Mouse (Mus musculus) forebrain, embryonic 16.5 days (tissue): ENCODE measurements around the gene Apol9a. TPM values are rescaled to one million over a fixed set of nuclear protein-coding genes. Genes with fewer than 3 reads are reported as not detected.
"Not testable (repeated sequence)": the region's sequence is repeated elsewhere in the genome, so short reads cannot be mapped to it uniquely, and the experiment has no call there.

Experiments
- ATAC-seq: fragments of 200-750 bp; cut with Nextera tagmentation; 2 replicates; pipeline ENCODE4 v1.8.0; 2017; ENCODE audit warnings: mild to moderate bottlenecking, moderate library complexity
- H3K27ac ChIP-seq: fragments of 300-500 bp; sonication (generic); 2 replicates; pipeline ENCODE4 v1.5.1; 2014; ENCODE audit warnings: low read length, control low read depth
- H3K27me3 ChIP-seq: fragments of 300-500 bp; sonication (generic); replicated peaks from 2 replicates; pipeline ENCODE4 v1.6.1; 2014; ENCODE audit warnings: low read length; ENCODE audit not compliant: control insufficient read depth, insufficient read depth
- H3K36me3 ChIP-seq: fragments of 300-500 bp; sonication (generic); 2 replicates; pipeline ENCODE4 v1.6.1; 2014; ENCODE audit not compliant: control insufficient read depth, insufficient read depth
- H3K4me1 ChIP-seq: fragments of 300-500 bp; sonication (generic); replicated peaks from 2 replicates; pipeline ENCODE4 v1.6.1; 2014; ENCODE audit warnings: low read length; ENCODE audit not compliant: control insufficient read depth, insufficient read depth
- H3K4me2 ChIP-seq: fragments of 300-500 bp; sonication (generic); 2 replicates; pipeline ENCODE4 v1.6.1; 2014; ENCODE audit warnings: mild to moderate bottlenecking, low read length, control low read depth
- H3K4me3 ChIP-seq: fragments of 300-500 bp; sonication (generic); replicated peaks from 2 replicates; pipeline ENCODE4 v1.5.1; 2014; ENCODE audit warnings: mild to moderate bottlenecking, low read length, control low read depth
- H3K9ac ChIP-seq: fragments of 300-500 bp; sonication (generic); replicated peaks from 2 replicates; pipeline ENCODE4 v1.6.1; 2014; ENCODE audit warnings: low read depth, low read length, control low read depth
- H3K9me3 ChIP-seq: fragments of 300-500 bp; sonication (generic); 2 replicates; pipeline ENCODE4 v1.6.1; 2016; ENCODE audit warnings: low read length; ENCODE audit not compliant: control insufficient read depth
- WGBS: fragments of 180-500 bp; shearing (Covaris S2); extraction: QIAGEN DNeasy Blood & Tissue Kit; methylation state at CpG from one replicate; pipeline ENCODE4 v1.1.7; 2014; 5-methylcytosine and 5-hydroxymethylcytosine counted together
- polyA plus RNA-seq: library from polyadenylated mRNA; unstranded; fragments of >200 nt; fragmentation: Nextera tagmentation; extraction: Ambion mirVana; gene quantifications from 2 replicates; pipeline ENCODE4 v1.2.1, GENCODE M21; 2015

The Apol9a gene
- polyA plus RNA-seq, 1 experiment from 2014 or later = 0.09 TPM

GRCm38 (mm10) chr15:77415653-77416052 lies 4.7 kb upstream of the Apol9a start:
- H3K4me2 ChIP-seq, H3K27me3 ChIP-seq, H3K36me3 ChIP-seq, H3K9ac ChIP-seq, ATAC-seq, H3K4me1 ChIP-seq, H3K27ac ChIP-seq, H3K4me3 ChIP-seq, H3K9me3 ChIP-seq: not testable (repeated sequence)
- WGBS = 68% methylated on average over 2 of the region's 2 CpGs

- WGBS = 29% methylated on average over 4 of the region's 4 CpGs
Measured at GRCm38 (mm10) chr15:77412695-77413094, 1.8 kb upstream of the Apol9a start.

GRCm38 (mm10) chr15:77406370-77406769 lies 4.6 kb downstream of the Apol9a start:
- H3K9ac ChIP-seq, H3K4me3 ChIP-seq, H3K27ac ChIP-seq, H3K9me3 ChIP-seq, H3K36me3 ChIP-seq, H3K4me1 ChIP-seq, ATAC-seq, H3K27me3 ChIP-seq, H3K4me2 ChIP-seq: not testable (repeated sequence)
- 72% methylated on average over 10 of the region's 10 CpGs for WGBS

More at GRCm38 (mm10) chr15:77412695-77413094, 1.8 kb upstream of the Apol9a start:
- H3K36me3 ChIP-seq, H3K9ac ChIP-seq, H3K4me3 ChIP-seq, H3K9me3 ChIP-seq, H3K4me2 ChIP-seq, H3K4me1 ChIP-seq, H3K27ac ChIP-seq, H3K27me3 ChIP-seq, ATAC-seq: not testable (repeated sequence)

GRCm38 (mm10) chr15:77399027-77399426 lies 11.9 kb downstream of the Apol9a start, which contains the start of gene Apol7a:
TSS of gene Apol7a (minus strand) at chr15:77399110.
- H3K27ac ChIP-seq = not testable (repeated sequence)

GRCm38 (mm10) chr15:77397450-77398132 lies 13.3 kb downstream of the Apol9a start:
- not testable (repeated sequence) for H3K4me2 ChIP-seq, H3K4me3 ChIP-seq, ATAC-seq, H3K36me3 ChIP-seq, H3K27ac ChIP-seq, H3K9ac ChIP-seq, H3K9me3 ChIP-seq, H3K27me3 ChIP-seq, H3K4me1 ChIP-seq
- 76% methylated on average over 11 of the region's 11 CpGs for WGBS

More at GRCm38 (mm10) chr15:77399027-77399426, 11.9 kb downstream of the Apol9a start, which contains the start of gene Apol7a:
- not testable (repeated sequence) for H3K9ac ChIP-seq, H3K4me3 ChIP-seq, H3K9me3 ChIP-seq, H3K4me2 ChIP-seq, H3K4me1 ChIP-seq, H3K27me3 ChIP-seq, ATAC-seq, H3K36me3 ChIP-seq
- 64% methylated on average over 9 of the region's 9 CpGs for WGBS

GRCm38 (mm10) chr15:77393832-77394231 lies 17.1 kb downstream of the Apol9a start:
- not testable (repeated sequence) for H3K27ac ChIP-seq, ATAC-seq

GRCm38 (mm10) chr15:77387462-77387861 lies 23.5 kb downstream of the Apol9a start:
- H3K9me3 ChIP-seq = no peaks in the 10 kb centered on the region
- H3K4me2 ChIP-seq = no peak overlapping the region
- H3K27me3 ChIP-seq = no peaks in the 10 kb centered on the region
- H3K27ac ChIP-seq = no peak overlapping the region
- no peaks in the 10 kb centered on the region for H3K36me3 ChIP-seq
- WGBS = 98% methylated on average over 2 of the region's 2 CpGs
- H3K9ac ChIP-seq = no peak overlapping the region
- H3K4me3 ChIP-seq = no peak overlapping the region
- ATAC-seq = no peak
- no peaks in the 10 kb centered on the region for H3K4me1 ChIP-seq

More at GRCm38 (mm10) chr15:77393832-77394231, 17.1 kb downstream of the Apol9a start:
- not testable (repeated sequence) for H3K4me2 ChIP-seq, H3K36me3 ChIP-seq, H3K9ac ChIP-seq, H3K27me3 ChIP-seq, H3K4me3 ChIP-seq, H3K9me3 ChIP-seq, H3K4me1 ChIP-seq
- WGBS = 47% methylated on average over 3 of the region's 3 CpGs

GRCm38 (mm10) chr15:77384340-77385030 lies 26.4 kb downstream of the Apol9a start:
- H3K4me1 ChIP-seq = no peaks in the 10 kb centered on the region
- no peaks in the 10 kb centered on the region for H3K9me3 ChIP-seq

GRCm38 (mm10) chr15:77382880-77383279 lies 28.1 kb downstream of the Apol9a start:
- Histone ChIP-seq H3K4me2 (no peak overlapping the region), H3K4me3 (no peak overlapping the region), H3K27me3 (no peaks in the 10 kb centered on the region), H3K27ac (no peak overlapping the region), H3K4me1 (no peaks in the 10 kb centered on the region), H3K9ac (no peak overlapping the region), H3K9me3 (no peaks in the 10 kb centered on the region), H3K36me3 (no peaks in the 10 kb centered on the region)
- no peak for ATAC-seq
- 82% methylated on average over 1 of the region's 1 CpGs for WGBS

More at GRCm38 (mm10) chr15:77384340-77385030, 26.4 kb downstream of the Apol9a start:
- H3K36me3 ChIP-seq = no peaks in the 10 kb centered on the region
- WGBS = 91% methylated on average over 7 of the region's 7 CpGs
- no peak overlapping the region for H3K4me2 ChIP-seq
- H3K9ac ChIP-seq = no peak overlapping the region
- H3K27me3 ChIP-seq = no peaks in the 10 kb centered on the region
- no peak for ATAC-seq
- no peak overlapping the region for H3K4me3 ChIP-seq
- no peak overlapping the region for H3K27ac ChIP-seq
